Mouse (Mus musculus) liver, embryonic 13.5 days (tissue): ENCODE data around the gene Dvl3. TPM values are rescaled to one million over a fixed set of nuclear protein-coding genes. Genes with fewer than 3 reads are reported as not detected.
A peak's percentile ranks its signal among the peaks of the same experiment; 100 is the strongest.

Experiments used
- ATAC-seq: fragments of 200-750 bp; cut with Nextera tagmentation; 2 replicates; pipeline ENCODE4 v1.8.0; 2017; ENCODE audit warnings: low read depth, mild to moderate bottlenecking, moderate number of reproducible peaks, moderate library complexity
- DNase-seq: peaks from one replicate; pipeline ENCODE4 v3.0.0; 2022
- H3K27ac ChIP-seq: fragments of 300-500 bp; sonication (generic); 2 replicates; pipeline ENCODE4 v1.5.1; 2015; ENCODE audit warnings: moderate library complexity, mild to moderate bottlenecking, inconsistent platforms
- H3K27me3 ChIP-seq: fragments of 300-500 bp; sonication (generic); 2 replicates; pipeline ENCODE4 v1.6.1; 2015; ENCODE audit warnings: mild to moderate bottlenecking, inconsistent platforms
- H3K36me3 ChIP-seq: fragments of 300-500 bp; sonication (generic); 2 replicates; pipeline ENCODE4 v1.6.1; 2015; ENCODE audit warnings: mild to moderate bottlenecking, inconsistent platforms
- H3K4me1 ChIP-seq: fragments of 300-500 bp; sonication (generic); replicated peaks from 2 replicates; pipeline ENCODE4 v1.6.1; 2015; ENCODE audit warnings: inconsistent platforms
- H3K4me2 ChIP-seq: fragments of 300-500 bp; sonication (generic); 2 replicates; pipeline ENCODE4 v1.6.1; 2015; ENCODE audit warnings: inconsistent platforms, mild to moderate bottlenecking, moderate library complexity
- H3K4me3 ChIP-seq: fragments of 300-500 bp; sonication (generic); replicated peaks from 2 replicates; pipeline ENCODE4 v1.5.1; 2015; ENCODE audit warnings: mild to moderate bottlenecking, inconsistent platforms
- H3K9ac ChIP-seq: fragments of 300-500 bp; sonication (generic); 2 replicates; pipeline ENCODE4 v1.6.1; 2015; ENCODE audit warnings: mild to moderate bottlenecking, inconsistent platforms
- H3K9me3 ChIP-seq: fragments of 300-500 bp; sonication (generic); replicated peaks from 2 replicates; pipeline ENCODE4 v1.6.1; 2016; ENCODE audit warnings: inconsistent platforms
- WGBS: fragments of 180-500 bp; shearing (Covaris S2); methylation state at CpG from one replicate; pipeline ENCODE4 v1.1.7; 2015; ENCODE audit not compliant: insufficient replicate concordance; 5-methylcytosine and 5-hydroxymethylcytosine counted together
- polyA plus RNA-seq: library from polyadenylated mRNA; unstranded; fragments of >200 nt; fragmentation: Nextera tagmentation; extraction: Ambion mirVana; gene quantifications from 2 replicates; pipeline ENCODE4 v1.2.1, GENCODE M21; 2015

The Dvl3 gene
- polyA plus RNA-seq, 1 experiment from 2014 or later = 3.7 TPM

DNA sequence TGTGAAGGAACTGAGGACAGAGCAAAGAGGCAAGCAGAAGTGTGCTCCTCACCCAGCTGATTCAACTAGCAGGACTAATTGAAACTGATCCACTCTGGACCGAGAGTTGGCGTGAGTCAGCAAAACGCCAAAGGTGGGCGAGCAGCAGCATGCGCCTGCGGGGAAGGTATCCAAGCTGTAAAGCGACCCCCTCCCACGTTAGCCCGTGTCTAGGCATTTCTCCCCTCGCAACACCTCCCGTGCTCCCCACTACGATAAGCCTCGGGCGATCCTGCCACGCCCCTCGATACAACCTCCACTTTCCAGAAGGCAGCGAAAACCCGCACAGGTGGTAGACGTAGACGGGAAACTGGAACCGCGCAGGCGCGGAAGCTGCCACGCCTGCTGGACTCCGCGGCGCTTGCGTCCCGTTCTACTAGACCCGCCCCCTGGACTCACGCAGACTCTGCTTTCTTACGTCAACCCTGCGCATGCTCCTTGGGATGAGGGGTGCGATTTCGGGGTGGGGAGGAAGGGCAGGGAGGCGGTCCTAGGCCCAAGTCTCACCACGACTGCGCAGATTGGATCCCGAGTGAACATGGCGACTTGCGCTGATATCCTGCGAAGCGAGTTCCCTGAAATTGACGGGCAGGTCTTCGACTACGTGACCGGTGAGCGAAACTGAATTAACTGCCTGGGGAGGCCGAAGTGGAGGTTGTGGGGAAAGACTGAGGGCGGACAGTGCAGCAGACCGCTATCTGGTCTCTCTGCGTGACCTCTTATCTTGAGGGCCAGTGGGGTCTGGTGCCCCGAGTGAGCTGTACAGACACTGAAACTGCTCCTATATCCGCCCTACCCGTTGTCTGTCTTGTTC, 31.5 kb downstream of the Dvl3 start, which contains the start of gene Abcf3:
Gene Abcf3, plus strand, starts transcription at position 482 of the 853 bp plus-strand sequence.
- Histone ChIP-seq H3K9me3 (no peaks in the 10 kb centered on the region), H3K4me1 (peaks cover 33% of the 10 kb centered on the region), H3K4me2 (peak within 1 kb of the TSS; percentile 87), H3K4me3 (peak within 1 kb of the TSS; percentile 75), H3K27ac (peak within 1 kb of the TSS; percentile 82), H3K9ac (peak within 1 kb of the TSS; percentile 78), H3K36me3 (peaks cover 64% of the 10 kb centered on the region), H3K27me3 (no peaks in the 10 kb centered on the region)
- ATAC-seq = peak; percentile 98
- DNase-seq = peak; percentile 98
- under 1% methylated on average over 56 of the region's 56 CpGs for WGBS

DNA sequence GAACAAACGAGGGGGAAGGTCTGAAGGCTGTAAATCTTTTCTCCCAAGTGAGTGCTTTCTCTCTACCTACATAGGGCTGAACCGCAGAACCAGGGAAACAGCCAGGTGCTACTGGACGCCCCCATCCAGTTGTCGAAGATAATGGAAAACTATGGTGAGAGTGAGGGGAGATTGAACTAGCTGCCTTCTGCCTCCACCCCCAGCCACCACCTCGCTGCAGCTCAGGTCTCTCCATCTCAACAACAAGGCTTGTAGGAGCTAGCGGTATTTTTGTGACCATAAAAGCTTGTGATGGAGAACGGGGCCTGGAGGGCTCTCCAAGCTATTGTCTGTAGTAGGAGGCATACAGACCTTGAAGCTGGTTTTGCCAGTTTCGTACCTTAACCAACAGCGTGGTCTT, 32.4 kb downstream of the Dvl3 start:
- peak overlapping the region; percentile 77 for H3K9ac ChIP-seq
- peaks cover 63% of the 10 kb centered on the region for H3K36me3 ChIP-seq
- H3K4me1 ChIP-seq = peaks cover 33% of the 10 kb centered on the region
- no peaks in the 10 kb centered on the region for H3K27me3 ChIP-seq
- WGBS = 42% methylated on average over 9 of the region's 9 CpGs
- no peaks in the 10 kb centered on the region for H3K9me3 ChIP-seq
- ATAC-seq = no peak
- peak overlapping the region; percentile 87 for H3K4me2 ChIP-seq
- H3K27ac ChIP-seq = peak overlapping the region; percentile 75
- no peak for DNase-seq
- peak overlapping the region; percentile 75 for H3K4me3 ChIP-seq

DNA sequence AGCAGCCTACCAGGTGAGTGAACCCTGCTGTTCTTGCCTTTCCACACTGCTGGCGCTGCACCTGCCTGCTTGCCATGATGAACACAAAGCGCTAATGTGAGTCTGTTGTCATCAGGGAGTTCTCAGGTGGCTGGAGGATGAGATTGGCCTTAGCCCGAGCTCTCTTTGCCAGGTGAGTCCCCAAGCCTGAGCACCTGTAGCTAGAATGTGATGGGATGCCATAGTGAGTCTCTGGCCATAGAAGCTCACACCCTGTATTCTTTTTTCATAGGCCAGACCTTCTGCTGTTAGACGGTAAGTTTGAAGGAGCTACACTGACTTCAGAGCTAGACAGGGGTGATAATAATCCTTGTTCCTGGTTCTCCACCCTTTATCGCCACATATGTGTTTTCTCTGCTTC, 34.9 kb downstream of the Dvl3 start:
- no peak for ATAC-seq

DNA sequence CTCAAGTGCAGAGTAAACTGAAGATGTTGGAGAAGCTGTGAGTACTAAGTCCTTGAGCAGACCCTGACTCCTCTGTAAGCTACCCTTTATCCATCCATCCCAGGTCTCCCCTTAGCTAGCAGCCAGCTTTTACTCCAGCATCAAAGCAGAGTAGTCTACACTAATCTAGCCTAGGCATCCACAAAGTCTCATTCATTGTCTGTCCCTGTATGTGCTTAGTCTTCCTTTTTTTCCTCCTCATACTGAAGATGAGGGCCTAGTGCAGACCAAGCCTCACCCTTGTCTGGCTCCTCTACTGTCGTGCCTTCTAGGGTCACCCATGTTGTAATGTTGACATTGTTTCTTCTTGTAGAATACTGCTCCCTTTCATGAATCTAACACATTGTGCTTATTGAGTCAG, 35.8 kb downstream of the Dvl3 start:
- Histone ChIP-seq H3K36me3 (peaks cover 66% of the 10 kb centered on the region), H3K4me1 (peaks cover 22% of the 10 kb centered on the region), H3K9ac (no peak overlapping the region), H3K27me3 (no peaks in the 10 kb centered on the region), H3K4me3 (no peak overlapping the region), H3K9me3 (no peaks in the 10 kb centered on the region), H3K4me2 (no peak overlapping the region), H3K27ac (no peak overlapping the region)
- WGBS = 74% methylated on average over 1 of the region's 1 CpGs
- DNase-seq (no peak), ATAC-seq (no peak)

More for the DNA sequence above, 34.9 kb downstream of the Dvl3 start:
- Histone ChIP-seq H3K36me3 (peaks cover 62% of the 10 kb centered on the region), H3K4me3 (no peak overlapping the region), H3K27me3 (no peaks in the 10 kb centered on the region), H3K27ac (no peak overlapping the region), H3K4me2 (no peak overlapping the region), H3K4me1 (peaks cover 30% of the 10 kb centered on the region), H3K9me3 (no peaks in the 10 kb centered on the region), H3K9ac (no peak overlapping the region)
- DNase-seq = no peak
- 89% methylated on average over 5 of the region's 5 CpGs for WGBS

DNA sequence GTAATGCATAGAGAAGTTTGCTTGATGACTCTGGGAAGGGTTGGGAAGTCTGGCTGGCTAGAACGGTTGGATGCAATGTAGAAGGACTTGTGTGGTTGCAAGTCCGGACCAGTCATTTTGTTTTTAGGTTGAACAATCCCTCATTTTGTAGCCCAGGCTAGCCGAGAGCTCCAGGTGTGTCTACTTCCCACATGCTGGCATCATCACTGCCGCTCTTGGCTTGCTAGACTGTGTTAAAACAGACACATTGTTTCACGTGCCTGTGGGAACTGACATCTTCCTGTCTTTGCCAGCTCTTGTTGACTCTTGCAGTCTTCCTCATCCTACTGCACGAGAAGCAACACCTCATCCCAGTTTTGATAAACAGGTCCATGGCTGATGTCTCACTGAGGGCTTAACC, 38.2 kb downstream of the Dvl3 start:
- Histone ChIP-seq H3K36me3 (peaks cover 88% of the 10 kb centered on the region), H3K4me3 (no peak overlapping the region), H3K9ac (no peak overlapping the region), H3K4me1 (peaks cover 5% of the 10 kb centered on the region), H3K4me2 (no peak overlapping the region), H3K27ac (no peak overlapping the region), H3K9me3 (no peaks in the 10 kb centered on the region), H3K27me3 (no peaks in the 10 kb centered on the region)
- no peak for ATAC-seq
- DNase-seq = no peak
- 80% methylated on average over 6 of the region's 6 CpGs for WGBS

DNA sequence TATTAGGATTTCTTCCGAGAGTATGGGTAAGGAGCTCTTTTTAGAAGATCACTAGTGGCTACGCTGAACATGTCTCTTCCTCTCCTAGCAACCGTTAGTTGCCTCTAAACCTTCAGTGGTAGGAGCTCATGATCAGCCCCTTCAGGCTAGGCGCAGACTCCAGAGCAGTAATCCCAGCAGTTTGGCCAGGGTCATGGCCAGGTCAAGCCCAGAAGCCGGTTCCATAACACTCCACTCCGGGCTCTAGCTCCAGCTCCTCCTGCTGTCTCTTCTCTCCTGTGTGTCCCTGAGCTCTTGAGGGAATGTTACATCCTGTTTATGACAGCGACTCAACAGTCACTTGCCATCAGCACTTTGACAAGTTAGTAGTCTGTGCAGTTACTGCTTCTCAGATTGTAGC, 40.6 kb downstream of the Dvl3 start:
- ATAC-seq (no peak), DNase-seq (no peak)
- Histone ChIP-seq H3K27ac (no peak overlapping the region), H3K36me3 (peaks cover 90% of the 10 kb centered on the region), H3K27me3 (no peaks in the 10 kb centered on the region), H3K9me3 (no peaks in the 10 kb centered on the region), H3K4me3 (no peak overlapping the region), H3K4me2 (no peak overlapping the region), H3K9ac (no peak overlapping the region), H3K4me1 (no peaks in the 10 kb centered on the region)
- WGBS = 76% methylated on average over 7 of the region's 7 CpGs

DNA sequence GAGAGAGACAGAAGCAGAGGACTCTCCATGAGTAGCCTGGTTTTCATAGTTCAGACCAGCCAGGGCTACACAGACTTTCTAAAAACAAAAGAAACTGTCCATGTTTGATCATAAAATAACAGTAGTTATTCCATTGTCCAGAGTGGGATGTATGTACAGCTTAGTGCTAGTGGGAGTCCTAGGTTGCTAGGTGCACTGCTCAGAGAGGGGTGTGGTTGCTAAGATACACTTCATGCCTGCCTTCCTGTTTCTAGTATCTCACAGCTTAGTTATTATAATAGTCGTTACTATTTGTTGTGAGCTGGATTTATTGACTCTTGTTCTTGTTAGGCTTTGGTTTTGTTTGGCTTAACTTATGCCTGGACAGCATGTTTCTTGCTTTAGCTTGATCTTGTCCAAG, 48.3 kb downstream of the Dvl3 start:
- 52% methylated on average over 1 of the region's 1 CpGs for WGBS
- Histone ChIP-seq H3K4me2 (no peak overlapping the region), H3K4me3 (no peak overlapping the region), H3K9me3 (no peaks in the 10 kb centered on the region), H3K27me3 (no peaks in the 10 kb centered on the region; the same call in 1 of the 2 replicates), H3K27ac (no peak overlapping the region), H3K4me1 (no peaks in the 10 kb centered on the region), H3K9ac (no peak overlapping the region), H3K36me3 (peaks cover 30% of the 10 kb centered on the region)
- no peak for DNase-seq
- ATAC-seq = no peak

Other genes with a start within 250 kb of the Dvl3 start
- gene Parl, start 214.6 kb upstream of the Dvl3 start, polyA plus RNA-seq = 53.8 and 63.7 TPM in 2 replicates
- gene Cyp2ab1, start 191.6 kb upstream of the Dvl3 start, polyA plus RNA-seq = not detected in 2 replicates
- 16.0 and 17.8 TPM in 2 replicates for gene Abcc5, start 90.6 kb upstream of the Dvl3 start, polyA plus RNA-seq
- 71.1 and 75.5 TPM in 2 replicates for gene Eif2b5, start 18.2 kb upstream of the Dvl3 start, polyA plus RNA-seq
- gene Ap2m1, start 18.5 kb downstream of the Dvl3 start, polyA plus RNA-seq = 413 and 466 TPM in 2 replicates
- gene Abcf3, start 31.6 kb downstream of the Dvl3 start, polyA plus RNA-seq = 27.0 and 27.9 TPM in 2 replicates
- gene Vwa5b2, start 72.5 kb downstream of the Dvl3 start, polyA plus RNA-seq = 0.21 and 0.23 TPM in 2 replicates
- gene Eef1akmt4, start 94.6 kb downstream of the Dvl3 start, polyA plus RNA-seq = 21.5 and 23.7 TPM in 2 replicates
- gene Gm49333, start 94.6 kb downstream of the Dvl3 start, polyA plus RNA-seq = not detected in 2 replicates
- 27.6 and 29.0 TPM in 2 replicates for gene Alg3, start 94.8 kb downstream of the Dvl3 start, polyA plus RNA-seq
- gene Camk2n2, start 104.3 kb downstream of the Dvl3 start, polyA plus RNA-seq = 0.10 and 0.30 TPM in 2 replicates
- gene Ece2, start 112.8 kb downstream of the Dvl3 start, polyA plus RNA-seq = 0.20 and 0.39 TPM in 2 replicates
- 222 and 257 TPM in 2 replicates for gene Psmd2, start 134.7 kb downstream of the Dvl3 start, polyA plus RNA-seq
- 99.1 and 114 TPM in 2 replicates for gene Eif4g1, start 151.3 kb downstream of the Dvl3 start, polyA plus RNA-seq
- 1.0 TPM in 2 replicates for gene Fam131a, start 176.3 kb downstream of the Dvl3 start, polyA plus RNA-seq
- 59.1 and 64.7 TPM in 2 replicates for gene Polr2h, start 200.7 kb downstream of the Dvl3 start, polyA plus RNA-seq
- gene Clcn2, start 200.8 kb downstream of the Dvl3 start, polyA plus RNA-seq = 7.4 and 7.6 TPM in 2 replicates
- 0.31 and 0.38 TPM in 2 replicates for gene Chrd, start 216.1 kb downstream of the Dvl3 start, polyA plus RNA-seq
- 3.2 and 4.0 TPM in 2 replicates for gene Thpo, start 217.5 kb downstream of the Dvl3 start, polyA plus RNA-seq